Mouse (Mus musculus) kidney, postnatal 14 days (tissue): Measurements from ENCODE around the gene Rhou.
"Not testable (repeated sequence)": the region's sequence is repeated elsewhere in the genome, so short reads cannot be mapped to it uniquely, and the experiment has no call there.

Source experiments
- DNase-seq: peaks from one replicate; pipeline ENCODE4 v3.0.0; 2022; ENCODE audit warnings: mixed read lengths

Gene Rhou

GRCm38 (mm10) chr8:123653308-123653993 lies at the start of gene Rhou:
TSS of gene Rhou (plus strand) at chr8:123653929.
- DNase-seq: peak; percentile 94

DNA sequence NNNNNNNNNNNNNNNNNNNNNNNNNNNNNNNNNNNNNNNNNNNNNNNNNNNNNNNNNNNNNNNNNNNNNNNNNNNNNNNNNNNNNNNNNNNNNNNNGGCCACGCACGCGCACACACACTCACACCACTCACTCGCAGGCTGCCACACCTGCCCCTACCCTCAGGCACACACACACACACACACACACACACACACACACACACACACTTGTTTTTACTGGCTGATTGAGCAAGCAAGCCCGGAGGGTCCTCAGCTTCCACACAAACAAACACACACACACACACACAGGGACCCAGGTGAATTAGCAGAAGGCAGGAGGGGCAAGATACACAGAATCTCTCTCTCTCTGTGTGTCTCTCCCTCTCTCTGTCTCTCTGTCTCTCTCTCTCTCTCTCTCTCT lies 41.1 kb upstream of the Rhou start:
- not testable (repeated sequence) for DNase-seq

DNA sequence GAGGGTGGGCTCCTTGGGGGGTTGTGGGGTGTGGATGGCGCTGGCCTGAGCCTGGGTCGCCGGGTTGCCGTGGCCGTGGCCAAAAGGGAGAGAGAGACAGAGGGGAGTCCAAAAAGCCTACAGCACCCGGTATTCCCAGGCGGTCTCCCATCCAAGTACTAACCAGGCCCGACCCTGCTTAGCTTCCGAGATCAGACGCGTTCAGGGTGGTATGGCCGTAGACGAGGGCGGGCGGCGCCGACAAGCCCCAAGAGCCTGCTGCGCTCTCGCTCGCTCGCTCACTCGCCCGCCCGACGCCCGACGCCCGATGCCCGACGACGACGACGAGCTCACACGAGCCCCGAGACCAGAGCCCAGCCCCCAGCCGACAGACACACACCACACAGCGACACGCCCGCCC lies 30.2 kb upstream of the Rhou start:
- DNase-seq: not testable (repeated sequence)

DNA sequence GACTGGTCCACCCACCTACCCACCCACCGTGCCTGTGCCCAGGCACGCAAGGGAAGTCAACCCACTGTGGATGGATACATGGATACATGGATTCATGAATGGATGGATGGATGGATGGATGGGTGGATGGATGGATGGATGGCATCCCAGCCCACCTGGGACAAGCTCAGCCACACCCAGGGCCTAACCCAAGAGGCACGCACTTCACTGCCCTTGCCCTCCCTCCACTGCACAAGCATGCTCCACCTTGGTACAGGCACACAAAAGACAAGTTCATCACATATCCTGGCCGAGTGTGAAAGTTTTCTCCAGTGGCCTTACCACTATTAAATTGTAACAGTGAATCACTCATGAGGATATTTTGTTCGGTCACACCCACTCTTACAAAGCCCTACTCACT lies 29.5 kb upstream of the Rhou start:
- DNase-seq: no peak

GRCm38 (mm10) chr8:123624702-123625101 lies 29.0 kb upstream of the Rhou start:
- no peak for DNase-seq

DNA sequence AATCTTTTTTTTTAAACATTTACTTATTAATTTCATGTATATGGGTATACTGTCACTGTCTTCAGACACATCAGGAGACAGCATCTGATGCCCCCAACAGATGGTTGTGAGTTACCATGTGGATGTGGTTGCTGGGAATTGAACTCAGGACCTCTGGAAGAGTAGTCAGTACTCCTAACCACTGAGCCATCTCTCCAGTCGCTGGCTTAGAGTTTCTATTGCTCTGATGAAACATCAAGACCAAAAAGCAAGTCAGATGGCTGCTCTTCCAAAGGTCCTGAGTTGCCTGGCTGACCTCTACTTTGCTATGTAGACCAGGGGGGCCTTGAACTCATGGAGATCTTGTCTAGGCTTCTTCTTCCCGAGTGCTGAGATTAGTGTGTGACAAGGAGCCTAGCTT lies 28.0 kb upstream of the Rhou start:
- DNase-seq: no peak

GRCm38 (mm10) chr8:123627410-123628147 lies 26.1 kb upstream of the Rhou start:
- DNase-seq: no peak

- DNase-seq: peak; percentile 64
Observed at GRCm38 (mm10) chr8:123628253-123628967, 25.3 kb upstream of the Rhou start.

GRCm38 (mm10) chr8:123628968-123629755 lies 24.6 kb upstream of the Rhou start:
- peak; percentile 73 for DNase-seq

DNA sequence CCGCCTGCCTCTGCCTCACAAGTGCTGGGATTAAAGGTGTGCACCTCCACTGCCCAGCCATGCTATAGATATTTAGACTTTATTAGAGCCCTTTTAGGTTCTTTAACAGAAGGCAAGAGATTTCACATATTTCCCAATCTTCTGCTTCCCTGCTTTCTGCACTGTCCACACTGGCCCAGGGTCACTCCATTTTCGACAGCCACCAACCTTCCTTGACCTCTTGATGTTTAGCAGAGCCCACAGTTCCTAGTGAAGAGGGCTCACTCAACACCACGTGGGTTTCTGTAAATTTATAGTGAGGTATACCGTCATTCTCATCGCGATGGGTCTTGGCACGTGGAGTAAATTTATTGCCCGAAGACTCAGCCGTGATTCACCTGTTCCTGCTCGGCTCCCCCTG lies 23.7 kb upstream of the Rhou start:
- no peak for DNase-seq

DNA sequence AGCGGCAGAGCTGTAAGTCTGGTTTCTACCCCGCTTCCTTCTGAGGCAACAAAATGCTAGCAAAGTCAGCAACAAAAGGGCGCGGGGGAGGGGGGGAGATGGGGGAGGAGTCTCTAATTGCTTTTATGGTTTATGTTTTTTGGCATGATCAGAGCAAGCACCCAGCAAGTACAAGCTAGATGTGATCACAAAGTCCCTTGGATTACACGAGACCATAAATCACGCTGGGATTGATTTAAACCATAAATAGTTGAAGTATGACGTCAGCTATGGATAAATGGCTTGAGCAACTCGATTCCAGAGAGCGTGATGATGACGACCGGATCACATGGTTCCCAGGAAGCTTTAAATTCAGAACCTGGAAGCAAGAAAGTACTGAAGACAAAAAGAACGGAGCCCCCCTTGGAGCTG lies 22.9 kb upstream of the Rhou start:
- DNase-seq: no peak

DNA sequence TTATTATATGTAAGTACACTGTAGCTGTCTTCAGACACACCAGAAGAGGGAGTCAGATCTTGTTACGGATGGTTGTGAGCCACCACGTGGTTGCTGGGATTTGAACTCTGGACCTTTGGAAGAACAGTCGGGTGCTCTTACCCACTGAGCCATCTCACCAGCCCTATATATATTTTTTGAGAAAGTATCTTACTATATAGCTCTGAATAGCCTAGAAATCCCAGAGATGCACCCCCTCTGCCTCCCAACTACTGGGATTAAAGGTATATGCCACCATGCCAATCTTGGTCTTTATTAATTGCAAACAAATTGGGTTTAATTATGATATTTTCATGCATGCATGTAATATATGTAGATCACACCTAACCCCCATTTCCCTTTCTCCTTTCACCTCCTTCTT lies 22.0 kb upstream of the Rhou start:
- not testable (repeated sequence) for DNase-seq

DNA sequence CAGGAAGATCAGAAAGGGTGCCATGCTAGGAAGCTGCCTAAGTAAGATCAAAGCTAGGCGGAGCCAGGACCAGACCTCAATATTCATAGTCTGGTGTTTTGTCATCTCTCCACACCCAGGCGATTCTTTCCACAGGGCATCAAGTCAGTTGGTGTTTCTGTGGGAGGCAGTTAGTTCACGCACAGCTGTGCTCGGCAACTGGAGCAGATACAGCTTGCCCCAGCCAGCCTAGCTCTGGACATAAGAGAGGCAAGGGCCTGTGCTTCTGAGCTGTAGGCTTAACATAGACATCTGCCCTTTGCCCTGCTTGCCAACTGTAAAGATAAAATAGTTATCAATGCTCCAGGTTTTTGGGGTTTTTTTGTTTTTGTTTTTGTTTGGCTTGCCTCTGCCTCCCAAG lies 21.5 kb upstream of the Rhou start:
- no peak for DNase-seq

- no peak for DNase-seq
Observed at GRCm38 (mm10) chr8:123633801-123634200, 19.9 kb upstream of the Rhou start.

DNA sequence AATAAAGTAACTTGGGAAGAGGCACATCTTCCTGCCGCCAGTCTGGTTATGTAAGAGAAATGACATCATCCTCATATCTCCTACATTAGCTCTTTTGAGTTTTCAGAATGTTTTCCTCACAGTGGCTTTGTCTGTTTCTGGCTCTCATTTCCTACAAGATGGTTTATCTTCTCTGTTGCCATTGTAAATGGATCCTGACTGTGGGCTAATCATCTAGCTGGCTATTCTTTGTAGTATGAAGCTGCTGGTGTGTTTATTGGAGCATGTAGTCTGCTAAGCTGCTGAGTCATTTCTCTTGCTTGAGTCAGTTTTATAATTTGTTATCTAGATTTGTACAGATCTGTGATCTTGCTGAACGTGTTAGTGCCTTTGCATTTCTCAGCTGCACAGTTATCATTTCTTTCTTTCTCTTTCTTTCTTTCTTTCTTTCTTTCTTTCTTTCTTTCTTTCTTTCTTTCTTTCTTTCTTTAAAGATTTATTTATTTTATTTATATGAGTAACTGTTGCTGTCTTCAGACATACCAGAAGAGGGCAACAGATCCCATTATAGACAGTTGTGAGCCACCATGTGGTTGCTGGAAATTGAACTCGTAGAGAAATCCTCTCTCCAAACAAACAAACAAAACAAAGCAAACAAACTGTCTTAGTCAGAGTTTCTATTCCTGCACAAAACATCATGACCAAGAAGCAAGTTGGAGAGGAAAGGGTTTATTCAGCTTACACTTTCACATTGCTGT lies 19.2 kb upstream of the Rhou start:
- no peak for DNase-seq

- no peak for DNase-seq
Observed at GRCm38 (mm10) chr8:123635671-123636070, 18.1 kb upstream of the Rhou start.

DNA sequence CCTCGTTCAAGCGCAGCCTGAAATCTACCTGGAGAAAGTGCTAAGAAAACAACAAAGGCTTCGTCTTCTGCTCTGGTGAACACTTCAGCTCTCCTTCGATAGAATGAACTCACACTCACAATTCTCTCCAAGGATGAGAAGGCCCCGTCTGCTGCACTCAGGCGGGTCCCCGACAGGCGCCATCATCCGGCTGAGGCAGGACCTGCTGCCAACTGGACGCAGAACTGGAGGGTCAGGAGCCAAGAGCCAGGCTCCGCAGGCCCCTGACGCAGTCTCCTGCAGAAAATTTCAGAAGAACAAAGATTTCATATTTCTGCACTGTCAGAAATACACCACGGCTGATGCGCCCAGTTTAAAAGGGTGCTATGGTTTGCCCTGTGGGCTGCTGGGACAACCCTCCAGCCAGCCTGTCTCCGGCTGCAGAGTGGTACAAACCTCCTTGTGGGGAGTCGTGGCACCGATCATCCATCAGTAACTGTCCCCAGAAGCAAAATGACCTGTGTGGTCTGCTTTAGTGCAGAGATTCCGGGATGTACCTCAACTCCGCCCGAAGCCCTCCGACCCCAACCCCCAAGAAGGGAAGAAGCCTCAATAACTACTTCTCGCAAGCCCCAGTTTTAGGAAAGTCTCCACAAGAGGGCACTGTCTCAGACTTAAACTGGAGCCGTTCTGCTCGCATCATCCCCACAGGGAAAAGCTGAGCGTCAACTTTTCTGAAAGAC lies 10.2 kb upstream of the Rhou start:
- peak; percentile 68 for DNase-seq

- DNase-seq: peak; percentile 53
Observed at GRCm38 (mm10) chr8:123645229-123645628, 8.5 kb upstream of the Rhou start.

GRCm38 (mm10) chr8:123648245-123649170 lies 5.2 kb upstream of the Rhou start:
- DNase-seq: peak; percentile 34

- no peak for DNase-seq
Observed at GRCm38 (mm10) chr8:123649483-123649882, 4.2 kb upstream of the Rhou start.
